Mouse (Mus musculus) myocyte (in vitro differentiated cells): ENCODE results near the gene Rreb1. TPM values are rescaled to one million over a fixed set of nuclear protein-coding genes. Genes with fewer than 3 reads are reported as not detected.

Experiments
- H3K27me3 ChIP-seq: one replicate; pipeline ENCODE4 v1.6.1; 2011; ENCODE audit not compliant: control insufficient read depth, insufficient read depth, insufficient read length
- H3K36me3 ChIP-seq: one replicate; pipeline ENCODE4 v1.6.1; 2011; ENCODE audit not compliant: control insufficient read depth, insufficient read depth
- H3K4me2 ChIP-seq: one replicate; pipeline ENCODE4 v1.6.1; 2011; ENCODE audit warnings: low read depth, control low read depth
- H3K4me3 ChIP-seq: one replicate; pipeline ENCODE4 v1.5.1; 2011; ENCODE audit warnings: mild to moderate bottlenecking, control low read depth, moderate library complexity
- H3K79me2 ChIP-seq: one replicate; pipeline ENCODE4 v1.6.1; 2011; ENCODE audit not compliant: control insufficient read depth, insufficient read depth
- H3ac ChIP-seq: one replicate; pipeline ENCODE4 v1.6.1; 2011; ENCODE audit not compliant: control insufficient read depth, insufficient read length
- CEBPB ChIP-seq: IDR thresholded peaks from 2 replicates; pipeline ENCODE4 v1.6.1; 2011; ENCODE audit warnings: mild to moderate bottlenecking, moderate library complexity; ENCODE audit not compliant: poor library complexity, insufficient read depth, severe bottlenecking
- E2F4 ChIP-seq: IDR thresholded peaks from one replicate; pipeline ENCODE4 v1.6.1; 2011; ENCODE audit warnings: mild to moderate bottlenecking, control low read depth, moderate library complexity; ENCODE audit not compliant: insufficient read depth
- MAX ChIP-seq: IDR thresholded peaks from one replicate; pipeline ENCODE4 v1.6.1; 2011; ENCODE audit warnings: low read depth, mild to moderate bottlenecking, control low read depth
- MYOD1 ChIP-seq, 3 experiments: IDR thresholded peaks; one replicate each; pipeline ENCODE4 v1.6.1; 2011; ENCODE audit warnings: control low read depth in 2 of 3, low read depth in 2 of 3, mild to moderate bottlenecking in 2 of 3, moderate library complexity in 1 of 3; ENCODE audit not compliant: insufficient read length in 2 of 3, control insufficient read depth in 1 of 3
- MYOG ChIP-seq, 3 experiments: IDR thresholded peaks; one replicate each; pipeline ENCODE4 v1.6.1; 2011; ENCODE audit warnings: control low read depth in 2 of 3, low read depth in 2 of 3, mild to moderate bottlenecking in 2 of 3; ENCODE audit not compliant: insufficient read length in 2 of 3, control insufficient read depth in 1 of 3, insufficient read depth in 1 of 3
- POLR2A ChIP-seq: IDR thresholded peaks from one replicate; pipeline ENCODE4 v1.6.1; 2011; ENCODE audit warnings: low read depth, mild to moderate bottlenecking, control low read depth, moderate library complexity; ENCODE audit not compliant: insufficient read length
- POLR2AphosphoS2 ChIP-seq: IDR thresholded peaks from one replicate; pipeline ENCODE4 v1.6.1; 2011; ENCODE audit warnings: low read depth, control low read depth; ENCODE audit not compliant: insufficient read length
- REST ChIP-seq: IDR thresholded peaks from one replicate; pipeline ENCODE4 v1.6.1; 2011; ENCODE audit warnings: mild to moderate bottlenecking, control low read depth, moderate library complexity; ENCODE audit not compliant: insufficient read depth, insufficient read length
- SRF ChIP-seq: IDR thresholded peaks from one replicate; pipeline ENCODE4 v1.6.1; 2011; ENCODE audit warnings: low read depth; ENCODE audit not compliant: control insufficient read depth, insufficient read length
- TCF12 ChIP-seq: IDR thresholded peaks from one replicate; pipeline ENCODE4 v1.6.1; 2011; ENCODE audit warnings: mild to moderate bottlenecking, control low read depth; ENCODE audit not compliant: poor library complexity, insufficient read depth, severe bottlenecking
- TCF3 ChIP-seq: IDR thresholded peaks from one replicate; pipeline ENCODE4 v1.6.1; 2011; ENCODE audit warnings: low read depth, control low read depth; ENCODE audit not compliant: insufficient read length
- USF1 ChIP-seq: IDR thresholded peaks from one replicate; pipeline ENCODE4 v1.6.1; 2011; ENCODE audit warnings: low read depth, mild to moderate bottlenecking, control low read depth, moderate library complexity
- polyA plus RNA-seq: library from polyadenylated mRNA; unstranded; fragments of >200 nt; fragmentation: generic; extraction: Trizol; gene quantifications from one replicate; pipeline ENCODE4 v1.2.1, GENCODE M21; 2012; ENCODE audit warnings: missing spikeins

The Rreb1 gene
- polyA plus RNA-seq, 1 experiment = 19.7 TPM

GRCm38 (mm10) chr13:37760957-37761941 is 17.0 kb upstream of the Rreb1 start:
- no peaks in the 10 kb centered on the region for H3K79me2 ChIP-seq
- no peak overlapping the region for H3K4me2 ChIP-seq

GRCm38 (mm10) chr13:37763800-37764407 is 14.3 kb upstream of the Rreb1 start:
- Histone ChIP-seq H3K27me3 (no peaks in the 10 kb centered on the region), H3K4me3 (no peak overlapping the region), H3ac (no peak overlapping the region), H3K4me2 (no peak overlapping the region), H3K36me3 (no peaks in the 10 kb centered on the region), H3K79me2 (no peaks in the 10 kb centered on the region)
- no peak for TF ChIP-seq USF1
- no peak for TF ChIP-seq POLR2AphosphoS2

More at GRCm38 (mm10) chr13:37760957-37761941, 17.0 kb upstream of the Rreb1 start:
- TF ChIP-seq TCF3 (no peak), MYOD1 (IDR thresholded peaks at IDR 0.05; ENCODE audit: control insufficient read depth in 1 of 3, insufficient read length in 2 of 3, low read depth in 2 of 3) (no peak), E2F4 (no peak), CEBPB (no peak), SRF (no peak), USF1 (no peak), TCF12 (no peak), POLR2AphosphoS2 (no peak), REST (no peak), POLR2A (no peak), MYOG (IDR thresholded peaks at IDR 0.05; ENCODE audit: control insufficient read depth in 1 of 3, insufficient read depth in 1 of 3, insufficient read length in 2 of 3, low read depth in 2 of 3) (no peak), MAX (no peak)
- H3K27me3 ChIP-seq = no peaks in the 10 kb centered on the region
- no peak overlapping the region for H3ac ChIP-seq
- H3K36me3 ChIP-seq = no peaks in the 10 kb centered on the region
- no peak overlapping the region for H3K4me3 ChIP-seq

- TF ChIP-seq TCF12 (no peak), MYOD1 (IDR thresholded peaks at IDR 0.05; ENCODE audit: control insufficient read depth in 1 of 3, insufficient read length in 2 of 3, low read depth in 2 of 3) (no peak), MAX (no peak), REST (no peak), USF1 (no peak), MYOG (IDR thresholded peaks at IDR 0.05; ENCODE audit: control insufficient read depth in 1 of 3, insufficient read depth in 1 of 3, insufficient read length in 2 of 3, low read depth in 2 of 3) (no peak), POLR2A (no peak), E2F4 (no peak), CEBPB (no peak), POLR2AphosphoS2 (no peak), TCF3 (no peak), SRF (no peak)
- no peak overlapping the region for H3ac ChIP-seq
Observed at GRCm38 (mm10) chr13:37769777-37770176, 8.4 kb upstream of the Rreb1 start.

GRCm38 (mm10) chr13:37773476-37773875 is 4.7 kb upstream of the Rreb1 start:
- TF ChIP-seq SRF = no peak
- no peak for TF ChIP-seq POLR2AphosphoS2
- no peak for TF ChIP-seq MAX
- TF ChIP-seq TCF3 = no peak
- no peak for TF ChIP-seq USF1
- TF ChIP-seq POLR2A = no peak
- TF ChIP-seq TCF12 = no peak
- no peak for TF ChIP-seq MYOG (IDR thresholded peaks at IDR 0.05; ENCODE audit: control insufficient read depth in 1 of 3, insufficient read depth in 1 of 3, insufficient read length in 2 of 3, low read depth in 2 of 3)
- TF ChIP-seq REST = no peak
- no peak for TF ChIP-seq CEBPB
- TF ChIP-seq MYOD1 (IDR thresholded peaks at IDR 0.05; ENCODE audit: control insufficient read depth in 1 of 3, insufficient read length in 2 of 3, low read depth in 2 of 3) = no peak
- no peak for TF ChIP-seq E2F4
- no peak overlapping the region for H3K4me2 ChIP-seq
- no peak overlapping the region for H3K4me3 ChIP-seq
- H3K27me3 ChIP-seq = no peaks in the 10 kb centered on the region
- no peaks in the 10 kb centered on the region for H3K36me3 ChIP-seq
- H3ac ChIP-seq = no peak overlapping the region
- no peaks in the 10 kb centered on the region for H3K79me2 ChIP-seq

More at GRCm38 (mm10) chr13:37769777-37770176, 8.4 kb upstream of the Rreb1 start:
- Histone ChIP-seq H3K4me3 (no peak overlapping the region), H3K36me3 (no peaks in the 10 kb centered on the region), H3K4me2 (no peak overlapping the region), H3K79me2 (no peaks in the 10 kb centered on the region), H3K27me3 (no peaks in the 10 kb centered on the region)
